Mouse (Mus musculus) CH12.LX (cell line): Measurements from ENCODE around the gene Polr2f. TPM values are rescaled to one million over a fixed set of nuclear protein-coding genes. Genes with fewer than 3 reads are reported as not detected.

ENCODE experiments used
- DNase-seq: peaks from one replicate; pipeline ENCODE4 v3.0.0-alpha.2; 2013; ENCODE audit errors: extremely low read depth
- H3K27ac ChIP-seq: 2 replicates; pipeline ENCODE4 v1.5.1; 2012; ENCODE audit warnings: low read depth, mild to moderate bottlenecking, control low read depth, moderate library complexity; ENCODE audit not compliant: insufficient read depth
- H3K27me3 ChIP-seq: replicated peaks from 2 replicates; pipeline ENCODE3; 2012; ENCODE audit warnings: inconsistent platforms
- H3K36me3 ChIP-seq, 2 experiments: replicated peaks in 1 of 2; 2 replicates each; pipeline versions ENCODE3 to v1.6.1; 2012; ENCODE audit warnings: inconsistent platforms in 1 of 2, low read length in 1 of 2, mild to moderate bottlenecking in 1 of 2, mixed read lengths in 1 of 2, moderate library complexity in 1 of 2; ENCODE audit not compliant: control insufficient read depth in 1 of 2, insufficient read depth in 1 of 2
- H3K4me1 ChIP-seq, 2 experiments: 2 replicates each; pipeline ENCODE4 v1.6.1; 2012; ENCODE audit warnings: inconsistent platforms in 1 of 2, moderate library complexity in 1 of 2; ENCODE audit not compliant: insufficient read depth in 2 of 2, control insufficient read depth in 1 of 2
- H3K4me2 ChIP-seq: 2 replicates; pipeline ENCODE4 v1.6.1; 2012; ENCODE audit warnings: low read depth, mild to moderate bottlenecking, control low read depth; ENCODE audit not compliant: poor library complexity, insufficient read depth, severe bottlenecking
- H3K4me3 ChIP-seq, 3 experiments: fragments of 150-350 bp in 1 of 3; sonication (generic) in 1 of 3; replicated peaks in 1 of 3; 2 replicates each; pipeline versions ENCODE3 to v1.5.1; 2011 to 2012; ENCODE audit warnings: low read depth in 2 of 3, low read length in 2 of 3, mild to moderate bottlenecking in 2 of 3, moderate library complexity in 2 of 3, control low read depth in 1 of 3, improper control_type of control experiment in 1 of 3, inconsistent platforms in 1 of 3, mixed read lengths in 1 of 3; ENCODE audit not compliant: poor library complexity in 1 of 3
- H3K79me2 ChIP-seq: replicated peaks from 2 replicates; pipeline ENCODE4 v1.6.1; 2012; ENCODE audit warnings: mild to moderate bottlenecking, moderate library complexity; ENCODE audit not compliant: control insufficient read depth, poor library complexity, insufficient read depth, severe bottlenecking; ENCODE audit errors: extremely low read depth
- H3K9ac ChIP-seq: 2 replicates; pipeline ENCODE4 v1.6.1; 2012; ENCODE audit warnings: low read depth, mild to moderate bottlenecking, control low read depth, moderate library complexity; ENCODE audit not compliant: insufficient read depth
- H3K9me3 ChIP-seq: replicated peaks from 2 replicates; pipeline ENCODE3; 2012; ENCODE audit warnings: low read length, inconsistent platforms, mixed read lengths
- BHLHE40 ChIP-seq: IDR thresholded peaks from 2 replicates; pipeline ENCODE4 v1.6.1; 2011; ENCODE audit warnings: mild to moderate bottlenecking, low read depth, low read length, improper control_type of control experiment
- CHD1 ChIP-seq: IDR thresholded peaks from 2 replicates; pipeline ENCODE4 v1.6.1; 2012; ENCODE audit warnings: low read depth, low read length, improper control_type of control experiment, inconsistent platforms
- CHD2 ChIP-seq: IDR thresholded peaks from 2 replicates; pipeline ENCODE4 v1.6.1; 2011; ENCODE audit warnings: low read length, improper control_type of control experiment
- CTCF ChIP-seq, 2 experiments: IDR thresholded peaks in 1 of 2; conservative IDR thresholded peaks in 1 of 2; 2 replicates each; pipeline ENCODE4 v1.5.1; 2011 to 2012; ENCODE audit warnings: low read depth in 2 of 2, low read length in 2 of 2, improper control_type of control experiment in 1 of 2, inconsistent platforms in 1 of 2, mild to moderate bottlenecking in 1 of 2, moderate library complexity in 1 of 2
- ELF1 ChIP-seq: IDR thresholded peaks from 2 replicates; pipeline ENCODE4 v1.6.1; 2014; ENCODE audit warnings: low read depth, mild to moderate bottlenecking, inconsistent platforms, low read length, improper control_type of control experiment
- EP300 ChIP-seq: IDR thresholded peaks from 2 replicates; pipeline ENCODE4 v1.6.1; 2011; ENCODE audit warnings: low read length, improper control_type of control experiment
- GABPA ChIP-seq: IDR thresholded peaks from 2 replicates; pipeline ENCODE4 v1.6.1; 2012; ENCODE audit warnings: low read depth, low read length, improper control_type of control experiment, inconsistent platforms; ENCODE audit not compliant: insufficient replicate concordance
- JUN ChIP-seq: IDR thresholded peaks from 2 replicates; pipeline ENCODE4 v1.6.1; 2011; ENCODE audit warnings: low read depth, mild to moderate bottlenecking, low read length, improper control_type of control experiment, moderate library complexity; ENCODE audit not compliant: insufficient read depth
- JUND ChIP-seq: conservative IDR thresholded peaks from 2 replicates; pipeline ENCODE4 v1.6.1; 2011; ENCODE audit warnings: low read depth, low read length, improper control_type of control experiment
- KAT2A ChIP-seq: IDR thresholded peaks from 2 replicates; pipeline ENCODE4 v1.6.1; 2012; ENCODE audit warnings: low read length, improper control_type of control experiment, inconsistent platforms; ENCODE audit not compliant: insufficient replicate concordance
- MAFK ChIP-seq: IDR thresholded peaks from 2 replicates; pipeline ENCODE4 v1.6.1; 2011; ENCODE audit warnings: low read length, improper control_type of control experiment; ENCODE audit not compliant: insufficient replicate concordance
- MXI1 ChIP-seq: IDR thresholded peaks from 2 replicates; pipeline ENCODE4 v1.6.1; 2011; ENCODE audit warnings: mild to moderate bottlenecking, low read depth, low read length, improper control_type of control experiment
- PAX5 ChIP-seq: IDR thresholded peaks from 2 replicates; pipeline ENCODE4 v1.6.1; 2012; ENCODE audit warnings: low read length, inconsistent platforms, mixed read lengths
- POLR2A ChIP-seq: IDR thresholded peaks from 2 replicates; pipeline ENCODE4 v1.6.1; 2011; ENCODE audit warnings: low read depth, mild to moderate bottlenecking, improper control_type of control experiment, low read length
- RCOR1 ChIP-seq: conservative IDR thresholded peaks from 2 replicates; pipeline ENCODE4 v1.6.1; 2012; ENCODE audit warnings: low read depth, mild to moderate bottlenecking, inconsistent platforms, low read length, improper control_type of control experiment
- SIN3A ChIP-seq: IDR thresholded peaks from 2 replicates; pipeline ENCODE4 v1.6.1; 2012; ENCODE audit warnings: low read length, improper control_type of control experiment, inconsistent platforms
- TBP ChIP-seq: conservative IDR thresholded peaks from 2 replicates; pipeline ENCODE4 v1.6.1; 2011; ENCODE audit warnings: low read depth, low read length, improper control_type of control experiment
- TCF12 ChIP-seq: IDR thresholded peaks from 2 replicates; pipeline ENCODE4 v1.6.1; 2014; ENCODE audit warnings: low read depth, mild to moderate bottlenecking, inconsistent platforms, low read length, improper control_type of control experiment
- USF1 ChIP-seq: IDR thresholded peaks from 2 replicates; pipeline ENCODE4 v1.6.1; 2014; ENCODE audit warnings: low read depth, mild to moderate bottlenecking, inconsistent platforms, low read length, improper control_type of control experiment
- dilution Hi-C: fragments of 300-500 bp; cut with MboI; formaldehyde crosslinking; loops from 2 replicates; pipeline ENCODE4 v1.14.3; 2020; ENCODE audit warnings: low sequenced_read_pairs; ENCODE audit not compliant: extremely low pct_unique_long_range_greater_than_20kb, extremely low pct_ligation_motif_present
- in situ Hi-C: fragments of 300-500 bp; cut with MboI; formaldehyde crosslinking; loops from 3 replicates; pipeline ENCODE4 v1.14.3; 2019; ENCODE audit warnings: low sequenced_read_pairs, low pct_ligation_motif_present, low pct_unique_long_range_greater_than_20kb, mixed read lengths
- polyA plus RNA-seq: library from polyadenylated mRNA; unstranded; fragments of >175 nt; gene quantifications from 2 replicates; pipeline ENCODE4 v1.2.1, GENCODE M21; 2012; ENCODE audit warnings: low read depth; ENCODE audit not compliant: insufficient read length
- total RNA-seq, 2 experiments: library from RNA; depleted of rRNA; stranded (reverse); fragments of 300-350 nt in 1 of 2; fragments of >200 nt in 1 of 2; gene quantifications; 2 replicates each; pipeline ENCODE4 v1.2.3; 2012 to 2014

Polr2f gene
- total and polyA plus RNA-seq, 3 experiments = 218 to 414 (median 286) TPM

DNA sequence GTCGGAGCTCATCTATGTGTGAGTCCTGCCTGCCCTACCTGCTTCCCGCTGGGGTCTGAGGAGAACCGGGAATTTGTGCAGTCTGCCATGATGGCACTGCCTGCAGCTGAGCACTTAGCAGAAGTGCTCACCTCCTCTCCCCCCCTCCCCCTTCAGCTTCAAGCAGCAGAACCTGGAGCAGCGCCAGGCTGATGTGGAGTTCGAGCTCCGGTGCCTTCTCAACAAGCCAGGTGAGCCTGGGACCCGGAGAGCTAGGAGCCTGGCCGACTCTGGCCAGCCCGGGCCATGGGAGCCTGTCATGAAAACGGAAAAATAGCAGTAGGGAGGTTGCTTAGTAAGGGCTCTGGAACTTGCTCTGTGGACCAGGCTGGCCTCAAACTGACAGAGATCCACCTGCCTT lies 10.0 kb upstream of the Polr2f start:
- no peaks in the 10 kb centered on the region for H3K79me2 ChIP-seq
- no peak overlapping the region for H3K4me2 ChIP-seq
- peaks cover 11% of the 10 kb centered on the region for H3K9me3 ChIP-seq
- TF ChIP-seq JUND (no peak), MXI1 (no peak), USF1 (no peak)
- TF ChIP-seq, all 38 proteins: peak for 0
- Histone ChIP-seq H3K4me3 (no peak overlapping the region), H3K27me3 (no peaks in the 10 kb centered on the region), H3K4me1 (peaks cover 0 to 8% of the 10 kb centered on the region in 2 experiments; a peak in 1 of 4 replicates), H3K36me3 (peaks cover 75 to 95% of the 10 kb centered on the region in 2 experiments), H3K27ac (no peak overlapping the region), H3K9ac (no peak overlapping the region)
- in situ Hi-C loops = no loop called here
- dilution Hi-C loops = no loop called here
- no peak for DNase-seq

DNA sequence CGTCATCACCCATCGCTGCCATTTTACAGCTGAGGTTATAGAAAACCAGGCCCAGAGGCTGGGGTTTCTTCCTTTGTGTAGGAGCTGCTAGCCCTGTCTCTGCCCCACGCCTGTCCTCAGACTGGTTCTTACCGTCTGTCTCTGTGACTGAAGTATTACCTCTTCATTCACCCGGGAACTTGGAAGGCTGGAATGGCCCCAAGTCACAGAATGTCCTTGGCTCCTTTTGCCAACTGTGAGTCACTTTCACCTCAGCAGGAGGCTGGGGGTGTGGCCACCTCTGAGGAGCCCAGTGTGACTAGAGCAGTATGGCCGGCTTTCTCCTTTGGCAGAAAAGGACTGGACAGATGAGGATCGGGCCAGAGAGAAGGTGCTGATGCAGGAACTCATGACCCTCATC lies 9.4 kb upstream of the Polr2f start:
- H3K9ac ChIP-seq = no peak overlapping the region
- H3K9me3 ChIP-seq = peaks cover 11% of the 10 kb centered on the region
- dilution Hi-C loops = no loop called here
- no peaks in the 10 kb centered on the region for H3K27me3 ChIP-seq
- H3K27ac ChIP-seq = no peak overlapping the region
- no peaks in the 10 kb centered on the region for H3K79me2 ChIP-seq
- H3K4me2 ChIP-seq = no peak overlapping the region
- no peak for DNase-seq
- H3K36me3 ChIP-seq = peaks cover 68 to 88% of the 10 kb centered on the region in 2 experiments
- TF ChIP-seq MXI1 (no peak), JUN (no peak)
- in situ Hi-C loops = no loop called here
- peaks cover 0 to 9% of the 10 kb centered on the region in 2 experiments; a peak in 1 of 4 replicates for H3K4me1 ChIP-seq
- H3K4me3 ChIP-seq = no peak overlapping the region

DNA sequence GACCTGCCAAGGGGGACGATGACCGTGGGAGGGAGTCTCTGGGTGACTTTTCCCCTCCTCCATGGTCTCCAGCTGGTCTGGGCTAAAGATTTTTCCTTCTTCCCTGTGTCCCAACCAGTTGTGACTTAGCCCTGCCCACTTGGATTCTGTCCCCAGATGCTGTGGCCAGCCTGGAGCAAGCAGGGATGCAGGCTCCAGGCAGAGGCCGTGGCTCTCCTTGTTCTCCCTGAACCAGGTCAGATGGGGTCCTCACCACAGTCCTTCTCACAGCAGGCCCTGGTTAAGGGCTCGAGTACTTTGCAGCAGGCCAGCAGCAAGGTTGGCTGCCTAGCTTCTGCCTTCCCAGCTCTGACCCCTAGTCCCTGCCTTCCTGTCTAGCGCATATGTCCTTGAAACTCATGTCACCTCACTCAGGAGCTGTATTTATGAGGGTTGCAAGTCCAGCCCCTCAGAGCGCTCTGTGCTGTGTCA lies 7.6 kb upstream of the Polr2f start:
- Histone ChIP-seq H3K4me1 (peaks cover 0 to 9% of the 10 kb centered on the region in 2 experiments; a peak in 1 of 4 replicates), H3K79me2 (no peaks in the 10 kb centered on the region), H3K9ac (no peak overlapping the region), H3K36me3 (peaks cover 50 to 71% of the 10 kb centered on the region in 2 experiments), H3K27me3 (no peaks in the 10 kb centered on the region), H3K4me3 (no peak overlapping the region), H3K9me3 (no peaks in the 10 kb centered on the region), H3K4me2 (no peak overlapping the region), H3K27ac (no peak overlapping the region)
- no peak for TF ChIP-seq CTCF (conservative IDR thresholded peaks at IDR 0.05 in 1 of 2, IDR thresholded peaks at IDR 0.05 in 1 of 2; ENCODE audit: low read depth in 2 of 2, low read length in 2 of 2)
- TF ChIP-seq CHD2 = no peak
- no peak for TF ChIP-seq SIN3A
- no peak for TF ChIP-seq BHLHE40
- TF ChIP-seq RCOR1 = no peak
- TF ChIP-seq GABPA = no peak
- no peak for TF ChIP-seq CHD1
- TF ChIP-seq MAFK = no peak
- no peak for TF ChIP-seq TBP
- no peak for TF ChIP-seq ELF1
- TF ChIP-seq EP300 = no peak
- TF ChIP-seq USF1 = no peak
- TF ChIP-seq JUND = no peak
- TF ChIP-seq KAT2A = no peak
- TF ChIP-seq TCF12 = no peak
- TF ChIP-seq POLR2A = no peak
- no peak for TF ChIP-seq PAX5
- in situ Hi-C loops = no loop called here
- dilution Hi-C loops = no loop called here
- DNase-seq = no peak
